Mouse (Mus musculus): ENCODE data around the gene Clasrp. TPM values are rescaled to one million over a fixed set of nuclear protein-coding genes. Genes with fewer than 3 reads are reported as not detected.

Gene Clasrp
- polyA plus RNA-seq (2012; rRNA removed; ENCODE audit: low replicate concordance): 68.1 and 244 TPM in 2 replicates

GRCm38 (mm10) chr7:19603849-19604605 is at the start of gene Clasrp:
Clasrp (minus strand) TSS chr7:19604486.

GRCm38 (mm10) chr7:19629361-19629734 is 25.1 kb upstream of the Clasrp start, which contains the start of gene Relb:
Relb (minus strand) TSS chr7:19629438.

GRCm38 (mm10) chr7:19577141-19577852 is 27.0 kb downstream of the Clasrp start, which contains the start of the genes Zfp296 and Gemin7:
Zfp296 (plus strand) TSS chr7:19577287.
Gemin7 (minus strand) TSS chr7:19577595.

GRCm38 (mm10) chr7:19562643-19563410 is 41.5 kb downstream of the Clasrp start, which contains the start of gene Ppp1r37:
Ppp1r37 (minus strand) TSS chr7:19563076.

Other genes starting within 250 kb of the Clasrp start
- gene Cd3eap, start 245.0 kb downstream of the Clasrp start, polyA plus RNA-seq (2012; rRNA removed; ENCODE audit: low replicate concordance): 5.5 and 10.6 TPM in 2 replicates
- gene Ppp1r13l, start 244.7 kb downstream of the Clasrp start, polyA plus RNA-seq (2012; rRNA removed; ENCODE audit: low replicate concordance): 16.4 and 27.3 TPM in 2 replicates
- gene Ercc2, start 222.5 kb downstream of the Clasrp start, polyA plus RNA-seq (2012; rRNA removed; ENCODE audit: low replicate concordance): 60.3 and 79.1 TPM in 2 replicates
- 19.3 and 27.9 TPM in 2 replicates for gene Klc3, start 200.4 kb downstream of the Clasrp start, polyA plus RNA-seq (2012; rRNA removed; ENCODE audit: low replicate concordance)
- 3.1 and 13,480 TPM in 2 replicates for gene Ckm, start 199.7 kb downstream of the Clasrp start, polyA plus RNA-seq (2012; rRNA removed; ENCODE audit: low replicate concordance)
- 12.6 and 42.6 TPM in 2 replicates for gene Mark4, start 145.7 kb downstream of the Clasrp start, polyA plus RNA-seq (2012; rRNA removed; ENCODE audit: low replicate concordance)
- 6.3 and 7.4 TPM in 2 replicates for gene Exoc3l2, start 141.2 kb downstream of the Clasrp start, polyA plus RNA-seq (2012; rRNA removed; ENCODE audit: low replicate concordance)
- gene Bloc1s3, start 96.1 kb downstream of the Clasrp start, polyA plus RNA-seq (2012; rRNA removed; ENCODE audit: low replicate concordance): 9.1 and 17.1 TPM in 2 replicates
- gene Trappc6a, start 96.1 kb downstream of the Clasrp start, polyA plus RNA-seq (2012; rRNA removed; ENCODE audit: low replicate concordance): 73.4 and 149 TPM in 2 replicates
- gene Nkpd1, start 86.6 kb downstream of the Clasrp start, polyA plus RNA-seq (2012; rRNA removed; ENCODE audit: low replicate concordance): 1.9 and 3.3 TPM in 2 replicates
- 75.3 and 137 TPM in 2 replicates for gene Ppp1r37, start 41.4 kb downstream of the Clasrp start, polyA plus RNA-seq (2012; rRNA removed; ENCODE audit: low replicate concordance)
- 6.8 and 16.7 TPM in 2 replicates for gene Zfp296, start 27.2 kb downstream of the Clasrp start, polyA plus RNA-seq (2012; rRNA removed; ENCODE audit: low replicate concordance)
- gene Gemin7, start 26.9 kb downstream of the Clasrp start, polyA plus RNA-seq (2012; rRNA removed; ENCODE audit: low replicate concordance): 138 and 192 TPM in 2 replicates
- 40.8 and 101 TPM in 2 replicates for gene Relb, start 25.0 kb upstream of the Clasrp start, polyA plus RNA-seq (2012; rRNA removed; ENCODE audit: low replicate concordance)
- 125 and 164 TPM in 2 replicates for gene Clptm1, start 60.5 kb upstream of the Clasrp start, polyA plus RNA-seq (2012; rRNA removed; ENCODE audit: low replicate concordance)
- gene Apoc2, start 73.5 kb upstream of the Clasrp start, polyA plus RNA-seq (2012; rRNA removed; ENCODE audit: low replicate concordance): 1.9 and 2.9 TPM in 2 replicates
- gene Gm44805, start 76.9 kb upstream of the Clasrp start, polyA plus RNA-seq (2012; rRNA removed; ENCODE audit: low replicate concordance): 1.0 TPM in 1 of 2 replicates, not detected in the other
- gene Apoc4, start 77.0 kb upstream of the Clasrp start, polyA plus RNA-seq (2012; rRNA removed; ENCODE audit: low replicate concordance): 21.1 TPM in 1 of 2 replicates, not detected in the other
- gene Apoc1, start 88.2 kb upstream of the Clasrp start, polyA plus RNA-seq (2012; rRNA removed; ENCODE audit: low replicate concordance): 50.4 and 58.9 TPM in 2 replicates
- gene Apoe, start 94.7 kb upstream of the Clasrp start, polyA plus RNA-seq (2012; rRNA removed; ENCODE audit: low replicate concordance): 2,055 and 4,405 TPM in 2 replicates
- gene Tomm40, start 111.0 kb upstream of the Clasrp start, polyA plus RNA-seq (2012; rRNA removed; ENCODE audit: low replicate concordance): 62.0 and 84.9 TPM in 2 replicates
- 45.9 and 65.6 TPM in 2 replicates for gene Nectin2, start 146.0 kb upstream of the Clasrp start, polyA plus RNA-seq (2012; rRNA removed; ENCODE audit: low replicate concordance)
- 135 and 154 TPM in 2 replicates for gene Bcam, start 166.5 kb upstream of the Clasrp start, polyA plus RNA-seq (2012; rRNA removed; ENCODE audit: low replicate concordance)
- 19.9 and 20.6 TPM in 2 replicates for gene Cblc, start 192.3 kb upstream of the Clasrp start, polyA plus RNA-seq (2012; rRNA removed; ENCODE audit: low replicate concordance)
- 75.0 and 218 TPM in 2 replicates for gene Bcl3, start 218.3 kb upstream of the Clasrp start, polyA plus RNA-seq (2012; rRNA removed; ENCODE audit: low replicate concordance)
- 0.88 and 1.4 TPM in 2 replicates for gene Gm19345, start 247.5 kb upstream of the Clasrp start, polyA plus RNA-seq (2012; rRNA removed; ENCODE audit: low replicate concordance)

Measured in mammary gland, adult 2 months (tissue).